Mouse (Mus musculus) adrenal gland, postnatal 36 days (tissue): ENCODE data around the gene Cfl2. TPM values are rescaled to one million over a fixed set of nuclear protein-coding genes. Genes with fewer than 3 reads are reported as not detected.

Experiments used
- DNase-seq, 2 experiments: peaks; one replicate each; pipeline ENCODE4 v3.0.0; 2021; ENCODE audit warnings: mixed read lengths in 1 of 2
- total RNA-seq, 2 experiments: library from RNA; stranded (reverse); gene quantifications; 2 replicates each; pipeline ENCODE4 v1.2.3; 2021

Cfl2 gene
- total RNA-seq, 2 experiments from 2014 or later, result 121 to 150 TPM

DNA sequence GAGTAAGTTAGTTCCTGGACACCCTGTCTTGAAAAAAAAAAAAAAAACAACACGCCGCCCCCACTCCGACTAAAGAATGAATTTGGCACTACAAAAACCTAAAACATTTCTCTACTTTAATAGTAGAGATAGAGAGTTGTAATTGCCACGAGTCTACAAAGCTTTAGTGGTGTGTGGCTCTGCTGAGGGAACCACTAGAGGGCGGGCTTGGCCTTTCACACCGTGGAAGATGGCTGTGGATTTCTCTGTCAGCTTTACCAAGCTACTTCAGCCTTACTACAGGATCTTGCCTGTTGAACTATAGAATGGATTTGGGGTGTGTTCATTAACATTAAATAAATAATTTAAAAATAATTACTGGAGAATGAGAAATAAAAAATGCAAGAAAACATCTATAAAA is 32.1 kb downstream of the Cfl2 start:
- DNase-seq, result peak; percentile 84 to 87

DNA sequence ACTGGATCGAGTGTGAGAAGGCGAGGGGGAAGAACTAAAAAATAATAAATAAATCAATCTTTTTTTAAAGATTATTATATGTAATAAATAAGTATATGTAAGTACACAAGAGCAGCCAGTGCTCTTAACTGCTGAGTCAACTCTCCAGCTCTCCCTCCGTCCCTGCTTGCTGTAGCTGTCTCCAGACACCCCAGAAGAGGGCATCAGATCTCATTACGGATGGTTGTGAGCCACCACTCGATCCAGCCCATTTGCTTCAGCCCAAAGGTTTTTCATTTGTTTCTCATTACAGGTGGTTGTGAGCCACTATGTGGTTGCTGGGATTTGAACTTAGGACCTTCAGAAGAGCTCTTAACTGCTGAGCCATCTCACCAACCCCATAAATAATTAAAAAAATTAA is 32.8 kb downstream of the Cfl2 start:
- DNase-seq, result no peak

- DNase-seq, result no peak
Observed at GRCm38 (mm10) chr12:54828043-54828442, 34.6 kb downstream of the Cfl2 start.

DNA sequence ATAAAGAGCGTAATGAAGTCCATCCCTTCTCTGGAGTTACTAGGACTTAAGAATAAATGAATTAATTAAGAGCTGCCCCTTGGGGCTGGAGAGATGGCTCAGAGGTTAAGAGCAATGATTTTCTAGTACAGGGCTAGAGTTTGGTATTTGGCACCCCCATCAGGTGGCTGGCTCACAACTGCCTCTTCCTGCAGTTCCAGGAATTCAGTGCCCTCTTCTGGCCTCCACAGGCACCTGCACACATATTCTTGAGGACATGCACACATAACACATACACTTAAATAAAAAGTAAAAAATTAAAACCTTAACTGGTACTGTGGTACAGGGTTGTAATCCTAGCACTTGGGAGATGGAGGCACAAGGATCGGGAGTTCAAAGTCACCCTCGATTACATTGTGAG is 37.5 kb downstream of the Cfl2 start:
- DNase-seq, result no peak

GRCm38 (mm10) chr12:54822836-54823426 is 39.7 kb downstream of the Cfl2 start:
- peak in 1 of 2 experiments; percentile 11 for DNase-seq

GRCm38 (mm10) chr12:54820684-54821161 is 42.0 kb downstream of the Cfl2 start:
- DNase-seq, result no peak

- DNase-seq, result no peak
Observed at GRCm38 (mm10) chr12:54819181-54819935, 43.3 kb downstream of the Cfl2 start.

GRCm38 (mm10) chr12:54810142-54810541 is 52.5 kb downstream of the Cfl2 start:
- DNase-seq, result no peak

Other genes with a start within 250 kb of the Cfl2 start
- 100 to 1,000 TPM in 1 of 2 experiments, 10 to 100 TPM in 1; 77.3 to 110 TPM for gene Sptssa, start 206.3 kb downstream of the Cfl2 start, total RNA-seq
- 10 to 100 TPM; 40.6 to 42.5 TPM for gene Eapp, start 167.0 kb downstream of the Cfl2 start, total RNA-seq
- gene Snx6, start 67.2 kb downstream of the Cfl2 start, total RNA-seq, result 10 to 100 TPM; 62.8 to 67.5 TPM
- not detected for gene Gm20403, start 123.7 kb upstream of the Cfl2 start, total RNA-seq
- gene Baz1a, start 151.5 kb upstream of the Cfl2 start, total RNA-seq, result 10 to 100 TPM; 19.7 to 35.8 TPM
- 10 to 100 TPM in 1 of 2 experiments, 1 to 10 TPM in 1; 9.4 to 11.4 TPM for gene 2700097O09Rik, start 217.2 kb upstream of the Cfl2 start, total RNA-seq
- 100 to 1,000 TPM; 132 to 195 TPM for gene Srp54a, start 217.4 kb upstream of the Cfl2 start, total RNA-seq